Comparison of ENCODE assay signal across 11 mouse cellular contexts in genomic region chr9:120758003-120758402, GRCm38 (mm10).
"Had no signal": no experiment of that assay in that cellular context is flagged by ENCODE, and none has a peak within 500 bp of the region (broad histone marks: within the 10 kb centered on the region; RNA-seq: fewer than 3 reads in every experiment).

No protein-coding gene starts in this region.

- H3K27ac ChIP-seq: hindbrain, embryonic 13.5 days; hindbrain, postnatal 0 days; limb, embryonic 10.5 days; liver, embryonic 15.5 days; midbrain, embryonic 13.5 days had no signal

- H3K27me3 ChIP-seq: hindbrain, embryonic 13.5 days; liver, embryonic 15.5 days; midbrain, embryonic 13.5 days had no signal

- ATAC-seq: hindbrain, postnatal 0 days; midbrain, embryonic 13.5 days had no signal

- H3K4me3 ChIP-seq: hindbrain, embryonic 13.5 days; limb, embryonic 10.5 days; liver, embryonic 15.5 days; midbrain, embryonic 13.5 days had no signal

- H3K9ac ChIP-seq: hindbrain, embryonic 13.5 days; liver, embryonic 15.5 days; midbrain, embryonic 13.5 days had no signal

- H3K4me2 ChIP-seq: hindbrain, embryonic 13.5 days; liver, embryonic 11.5 days; liver, embryonic 15.5 days; midbrain, embryonic 13.5 days had no signal

- DNase-seq: layer of hippocampus, adult 9-11 months; lung, postnatal 10 days; right cerebral cortex, postnatal 14 days; thymus, adult 18-20 months; thymus, postnatal 14 days had no signal

- H3K9me3 ChIP-seq: hindbrain, embryonic 13.5 days; limb, embryonic 10.5 days; liver, embryonic 15.5 days; midbrain, embryonic 13.5 days had no signal

- H3K4me1 ChIP-seq: liver, embryonic 15.5 days had no signal

- H3K36me3 ChIP-seq: hindbrain, embryonic 13.5 days; limb, embryonic 10.5 days; liver, embryonic 15.5 days; midbrain, embryonic 13.5 days had no signal
